Mouse (Mus musculus) ZHBTc4 (cell line): ENCODE results near the gene Carns1.

ENCODE experiments used
- DNase-seq: peaks from one replicate; pipeline ENCODE4 v3.0.0-alpha.2; 2011; ENCODE audit warnings: low read depth, low spot score

Gene Carns1

DNA sequence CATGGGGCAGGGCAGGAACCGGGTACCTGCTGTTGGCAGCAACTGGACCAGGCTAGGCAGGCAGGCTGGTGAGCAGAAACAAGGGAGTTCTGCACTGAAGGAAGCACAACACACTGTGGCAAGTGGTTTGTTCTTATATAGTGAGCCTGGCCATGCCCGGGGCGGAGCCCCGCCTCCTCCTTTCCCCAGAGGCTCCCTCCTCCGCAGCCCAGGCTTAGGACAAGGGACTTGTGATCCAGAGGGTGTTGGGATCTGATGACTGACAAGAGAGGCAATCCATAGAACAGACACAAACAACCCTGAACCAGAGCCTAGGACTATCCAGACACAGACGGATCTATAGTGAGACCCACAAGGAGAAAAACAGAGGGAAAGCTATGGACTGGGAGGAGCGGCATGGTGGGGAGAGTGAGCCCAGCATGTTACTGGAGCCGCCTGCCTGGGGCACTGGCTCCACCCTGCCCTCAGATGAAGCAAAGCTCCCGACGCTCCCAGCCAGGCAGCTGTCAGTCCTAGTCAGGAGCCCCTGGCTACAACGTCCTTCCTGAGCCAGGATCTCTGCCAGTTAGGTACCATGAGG is at the start of gene Carns1:
TSS of gene Carns1 (minus strand) at position 112 of the 580 bp plus-strand sequence.
- DNase-seq: peak; percentile 57

DNA sequence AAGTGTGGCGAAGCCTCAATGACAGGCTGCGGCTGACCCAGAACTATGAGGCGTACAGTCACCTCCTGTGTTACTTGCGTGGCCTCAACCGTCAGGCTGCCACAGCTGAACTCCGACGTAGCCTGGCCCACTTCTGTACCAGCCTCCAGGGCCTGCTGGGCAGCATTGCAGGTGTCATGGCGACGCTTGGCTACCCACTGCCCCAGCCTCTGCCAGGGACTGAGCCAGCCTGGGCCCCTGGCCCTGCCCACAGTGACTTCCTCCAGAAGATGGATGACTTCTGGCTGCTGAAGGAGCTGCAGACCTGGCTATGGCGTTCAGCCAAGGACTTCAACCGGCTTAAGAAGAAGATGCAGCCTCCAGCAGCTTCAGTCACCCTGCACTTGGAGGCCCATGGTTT is 46.9 kb upstream of the Carns1 start:
- DNase-seq: no peak

DNA sequence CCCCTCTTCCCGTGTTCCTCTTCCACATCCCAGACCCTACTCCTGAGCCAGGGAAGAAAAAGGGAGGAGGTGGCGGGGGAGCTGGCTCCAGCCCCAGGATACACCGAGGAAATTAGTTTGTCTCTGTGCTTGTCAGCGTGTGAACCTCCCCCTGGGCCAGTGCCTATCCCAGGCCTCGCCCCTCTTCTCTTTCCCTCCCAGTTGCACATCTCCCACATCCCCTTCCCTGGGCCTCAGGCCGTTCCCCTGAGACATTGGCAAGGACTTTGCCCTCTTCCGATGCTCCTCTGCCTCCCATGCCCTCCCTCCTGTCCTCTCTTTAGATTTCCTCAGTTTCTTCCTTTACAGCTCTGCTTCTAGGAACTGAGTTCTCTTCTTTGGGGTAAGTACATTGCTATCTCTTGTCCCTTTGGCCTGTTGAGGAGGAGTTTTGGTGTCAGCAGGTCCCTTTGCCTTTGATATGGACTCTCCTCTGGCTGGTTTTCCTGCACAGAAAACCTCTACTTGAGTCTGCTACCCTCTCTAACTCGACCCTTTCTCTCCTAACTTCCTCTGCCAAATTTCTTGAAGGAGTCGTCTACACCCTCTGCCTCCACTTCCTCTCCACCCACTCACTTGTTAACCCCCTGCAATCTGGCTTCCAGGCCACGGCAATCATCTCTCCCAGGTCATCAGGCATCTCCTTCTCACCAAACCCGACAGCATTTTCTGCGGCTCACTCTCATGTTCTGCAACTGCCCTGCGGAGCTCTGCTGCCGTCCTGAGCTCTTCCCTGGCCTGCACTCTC is 45.9 kb upstream of the Carns1 start:
- DNase-seq: no peak

GRCm38 (mm10) chr19:4220416-4220815 is 45.1 kb upstream of the Carns1 start:
- DNase-seq: no peak

DNA sequence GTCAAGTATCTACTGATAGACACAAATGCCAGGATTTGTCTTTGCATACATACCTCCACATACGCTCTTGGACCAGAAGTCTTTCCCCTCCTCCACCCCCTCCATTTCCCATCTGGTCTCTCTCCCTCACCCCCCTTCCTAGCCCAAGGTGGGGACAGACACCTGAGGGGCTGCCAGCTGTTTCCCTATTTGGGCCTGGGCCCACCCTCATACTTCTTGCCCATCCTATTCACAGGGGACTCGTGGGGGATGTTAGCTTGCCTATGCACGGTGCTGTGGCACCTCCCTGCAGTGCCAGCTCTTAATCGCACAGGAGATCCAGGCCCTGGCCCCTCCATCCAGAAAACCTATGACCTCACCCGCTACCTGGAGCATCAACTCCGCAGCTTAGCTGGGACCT is 44.7 kb upstream of the Carns1 start:
- DNase-seq: no peak

GRCm38 (mm10) chr19:4218784-4219183 is 43.5 kb upstream of the Carns1 start:
- no peak for DNase-seq

DNA sequence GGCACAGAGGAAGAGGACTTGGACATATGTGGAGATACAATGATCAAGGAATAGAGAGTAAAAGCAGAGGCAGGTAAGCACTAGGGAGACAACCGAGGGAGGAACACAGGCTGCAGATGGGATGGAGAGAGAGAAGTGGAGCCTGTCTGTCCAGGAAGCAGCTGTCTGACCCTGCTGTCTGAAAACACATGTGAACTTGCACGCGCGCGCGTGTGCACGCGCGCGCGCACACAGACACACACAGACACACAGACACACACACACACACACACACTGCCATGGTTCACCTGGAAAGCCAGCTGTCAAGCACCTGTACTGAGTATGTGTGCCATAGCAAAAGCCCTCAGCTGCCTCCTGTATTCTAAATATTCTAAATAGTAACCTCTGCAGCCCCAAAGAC is 43.0 kb upstream of the Carns1 start:
- DNase-seq: no peak

- DNase-seq: no peak
Observed at GRCm38 (mm10) chr19:4217855-4218254, 42.6 kb upstream of the Carns1 start.

DNA sequence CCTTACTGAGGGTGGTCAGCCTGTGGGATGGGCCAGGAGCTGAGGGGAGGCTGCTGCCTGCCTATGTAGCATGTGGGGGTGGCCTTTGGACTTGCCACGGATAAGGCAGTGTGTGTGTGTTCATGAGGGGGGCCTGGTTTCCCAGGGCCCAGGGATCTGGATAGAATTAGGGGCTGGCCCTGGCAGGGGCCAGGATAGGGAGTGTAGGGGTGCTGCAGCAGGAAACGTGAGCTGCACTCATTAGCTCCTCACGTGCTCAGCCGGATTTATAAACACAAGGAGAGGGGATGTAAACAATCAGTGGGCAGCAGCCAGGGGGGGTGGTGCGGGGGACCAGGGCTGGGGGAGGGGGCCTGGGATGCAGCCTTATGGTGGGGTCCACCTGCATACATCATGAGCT is 41.9 kb upstream of the Carns1 start:
- no peak for DNase-seq

- no peak for DNase-seq
Observed at GRCm38 (mm10) chr19:4216041-4216685, 40.9 kb upstream of the Carns1 start.

DNA sequence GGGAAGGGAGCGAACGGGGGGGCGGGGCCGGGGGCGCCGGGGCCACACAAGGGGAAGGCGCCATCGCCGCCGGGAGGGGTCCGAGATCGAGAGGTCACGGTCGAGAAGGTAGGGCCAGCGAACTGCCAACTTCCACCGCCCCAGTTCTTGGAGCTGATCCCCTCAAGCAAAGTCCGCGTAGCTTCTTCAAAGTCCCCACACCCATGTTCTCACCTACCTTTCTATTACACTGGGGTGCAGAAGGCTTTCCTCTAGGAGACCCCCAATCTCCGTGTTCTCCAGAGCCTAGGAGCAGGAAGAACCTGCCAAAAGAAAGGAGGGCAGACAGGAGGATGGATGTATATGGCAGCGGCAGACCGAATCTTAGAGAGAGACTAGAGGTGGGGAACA is 40.2 kb upstream of the Carns1 start:
- no peak for DNase-seq

DNA sequence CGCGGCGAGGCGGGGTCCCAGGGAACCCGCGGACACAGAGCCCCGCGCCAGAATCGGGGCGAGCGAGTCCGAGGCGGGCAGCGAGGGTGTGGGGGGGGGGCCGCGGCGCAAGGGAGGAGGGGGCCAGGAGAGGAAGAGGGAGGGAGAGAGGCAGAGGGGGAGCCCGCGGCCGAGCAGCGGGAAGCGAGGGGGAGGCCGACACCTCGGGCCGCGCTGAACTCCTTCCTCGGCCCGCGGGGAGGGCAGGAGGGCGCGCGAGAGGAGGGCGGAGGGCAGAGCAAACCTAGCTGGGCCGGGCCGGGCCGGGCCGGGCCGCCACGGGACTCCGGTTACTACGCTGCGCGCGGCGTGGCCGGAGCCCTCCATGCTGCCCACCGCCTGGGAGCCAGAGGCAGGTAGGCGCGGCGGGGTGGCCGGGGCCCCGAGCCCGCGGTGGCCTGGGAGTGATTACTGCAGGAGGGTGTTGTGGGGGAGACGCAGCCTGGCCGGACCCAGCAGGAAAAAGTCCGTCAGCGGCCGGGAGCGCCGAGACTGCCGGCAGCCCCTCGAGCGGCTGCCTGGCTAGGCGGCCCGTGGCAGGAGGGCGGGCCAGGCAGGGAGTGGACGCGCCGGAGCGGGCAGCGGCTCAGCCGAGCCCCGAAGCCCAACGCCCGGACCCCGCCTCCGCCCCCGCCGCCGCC is 39.6 kb upstream of the Carns1 start:
- DNase-seq: no peak

DNA sequence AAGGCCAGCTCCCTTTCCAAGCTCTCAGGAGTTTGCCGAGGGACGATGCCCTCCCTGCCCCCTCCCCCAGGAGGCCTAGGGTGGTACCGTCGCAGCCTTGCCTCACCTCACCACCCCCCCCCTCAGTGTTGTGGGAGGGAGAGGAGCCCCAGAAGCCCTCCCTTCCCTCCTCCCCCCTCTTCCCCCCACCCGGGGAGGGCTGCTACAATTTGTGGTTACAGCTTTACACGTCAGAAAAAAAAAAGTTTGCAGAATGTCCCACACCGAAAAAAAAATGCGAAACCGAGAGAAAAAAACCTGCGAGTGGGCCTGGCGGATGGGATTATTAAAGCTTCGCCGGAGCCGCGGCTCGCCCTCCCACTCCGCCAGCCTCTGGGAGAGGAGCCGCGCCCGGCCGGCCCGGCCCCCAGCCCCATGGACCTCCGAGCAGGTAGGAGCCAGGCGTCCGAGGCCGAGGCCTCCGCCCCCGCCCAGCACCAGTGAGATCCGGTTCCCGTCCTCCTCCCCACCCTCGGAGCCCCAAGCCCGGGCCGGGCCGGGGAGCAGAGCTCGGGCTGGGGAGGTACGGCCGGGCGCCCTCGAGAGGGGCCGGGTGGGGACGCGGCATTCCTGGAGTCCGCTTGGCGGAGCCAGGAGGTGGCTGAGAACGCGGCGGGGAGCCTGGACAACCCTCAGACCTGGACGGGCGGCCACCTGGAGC is 38.9 kb upstream of the Carns1 start, which contains the start of the genes Clcf1 and AC109138.7:
TSS of gene Clcf1 (plus strand) at position 168 of the 700 bp plus-strand sequence.
TSS of gene AC109138.7 (plus strand) at position 287 of the 700 bp plus-strand sequence.
- DNase-seq: peak; percentile 62

DNA sequence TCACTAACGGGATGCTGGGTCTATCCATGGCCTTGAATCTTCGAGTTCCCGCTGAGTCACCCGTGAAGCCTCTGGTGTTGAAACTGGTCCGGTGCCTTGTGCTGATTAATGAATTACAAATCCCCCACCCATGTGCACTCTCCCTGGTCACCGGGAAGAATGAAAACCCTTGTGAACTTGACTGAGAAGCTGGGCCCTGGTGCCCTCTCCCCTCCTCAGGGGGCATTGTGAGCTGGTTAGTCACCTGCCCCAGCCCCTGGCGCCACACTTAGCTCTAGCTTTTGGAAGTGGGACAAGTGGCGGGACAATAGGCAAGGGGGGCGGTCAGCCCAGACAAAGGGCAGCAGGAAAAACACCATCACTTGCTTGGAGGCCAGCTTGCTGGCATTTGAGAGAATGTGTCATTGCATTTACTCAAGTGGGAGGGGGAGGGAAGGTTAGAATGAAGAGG is 38.3 kb upstream of the Carns1 start:
- no peak for DNase-seq

DNA sequence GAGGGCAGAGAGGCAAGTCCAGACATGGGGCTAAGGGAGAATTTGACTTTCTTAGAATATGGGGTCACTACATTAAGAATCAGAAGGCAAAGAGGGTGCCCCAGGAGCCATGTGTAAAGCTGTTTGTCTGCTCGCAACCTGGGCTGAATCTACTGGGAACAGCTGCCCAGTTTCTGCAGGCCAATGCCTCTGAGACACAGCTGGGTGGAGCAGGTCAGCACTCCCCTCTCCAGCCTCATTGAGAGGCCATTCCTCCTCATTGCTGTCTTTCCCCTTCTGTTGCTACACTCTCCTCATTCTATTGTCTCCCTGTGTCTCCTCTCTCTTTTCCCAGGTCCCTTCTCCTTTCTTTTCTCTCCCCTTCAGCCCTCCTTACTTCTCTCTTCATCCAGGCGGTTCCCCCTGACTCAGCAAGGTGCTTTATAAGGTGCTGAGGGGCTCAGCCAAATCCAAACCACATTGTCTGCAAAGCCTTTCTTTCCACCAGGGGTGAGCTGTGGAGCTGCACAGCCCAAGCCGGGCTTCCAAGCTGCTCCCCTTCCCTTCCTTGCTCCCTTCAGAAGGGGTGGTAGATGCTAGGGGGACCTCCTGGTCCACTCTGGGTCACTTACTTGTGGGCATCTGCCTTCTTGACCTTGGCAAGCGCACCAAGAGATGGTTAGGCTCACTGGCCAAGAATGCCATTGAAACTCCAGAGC is 36.8 kb upstream of the Carns1 start:
- DNase-seq: no peak

DNA sequence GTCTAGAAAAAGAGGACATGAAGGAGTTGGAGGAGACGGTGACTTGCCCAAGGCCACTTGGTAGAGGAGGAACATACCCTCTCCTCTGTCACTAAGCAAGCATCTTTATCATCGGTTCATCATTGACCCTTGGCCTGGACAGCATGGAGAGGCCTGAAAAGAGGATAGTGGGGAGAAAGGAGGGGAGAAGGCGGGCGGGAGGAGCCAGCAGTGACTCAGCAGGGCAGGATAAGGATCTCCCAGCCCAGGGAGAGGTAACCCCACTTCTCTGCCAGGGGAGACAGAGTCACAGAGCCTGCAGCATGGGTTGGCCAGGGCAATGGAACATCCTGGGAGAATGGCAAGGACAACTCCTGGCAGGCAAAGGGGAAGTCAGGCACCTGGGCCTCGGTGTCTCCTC is 33.3 kb upstream of the Carns1 start:
- no peak for DNase-seq

DNA sequence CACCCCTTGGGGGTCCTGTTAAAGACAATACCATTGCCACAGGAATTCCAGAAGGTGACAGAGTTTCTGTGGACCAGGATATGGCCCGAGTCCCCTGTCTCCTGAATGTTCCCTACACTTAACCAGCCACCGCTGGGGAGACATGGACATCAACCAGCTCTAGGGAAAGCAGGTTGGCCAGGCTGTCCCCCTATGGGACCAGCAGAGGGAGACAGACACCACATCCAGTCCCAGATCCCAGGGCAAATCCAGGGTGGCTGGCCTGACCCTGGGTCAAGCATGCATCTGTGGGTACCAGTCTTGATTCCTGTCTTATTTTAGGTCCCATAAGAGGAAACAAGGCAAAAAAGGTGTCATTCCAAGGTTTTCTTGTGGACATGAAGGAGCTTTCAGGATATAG is 31.7 kb upstream of the Carns1 start:
- peak; percentile 83 for DNase-seq

GRCm38 (mm10) chr19:4204889-4205288 is 29.6 kb upstream of the Carns1 start:
- no peak for DNase-seq

DNA sequence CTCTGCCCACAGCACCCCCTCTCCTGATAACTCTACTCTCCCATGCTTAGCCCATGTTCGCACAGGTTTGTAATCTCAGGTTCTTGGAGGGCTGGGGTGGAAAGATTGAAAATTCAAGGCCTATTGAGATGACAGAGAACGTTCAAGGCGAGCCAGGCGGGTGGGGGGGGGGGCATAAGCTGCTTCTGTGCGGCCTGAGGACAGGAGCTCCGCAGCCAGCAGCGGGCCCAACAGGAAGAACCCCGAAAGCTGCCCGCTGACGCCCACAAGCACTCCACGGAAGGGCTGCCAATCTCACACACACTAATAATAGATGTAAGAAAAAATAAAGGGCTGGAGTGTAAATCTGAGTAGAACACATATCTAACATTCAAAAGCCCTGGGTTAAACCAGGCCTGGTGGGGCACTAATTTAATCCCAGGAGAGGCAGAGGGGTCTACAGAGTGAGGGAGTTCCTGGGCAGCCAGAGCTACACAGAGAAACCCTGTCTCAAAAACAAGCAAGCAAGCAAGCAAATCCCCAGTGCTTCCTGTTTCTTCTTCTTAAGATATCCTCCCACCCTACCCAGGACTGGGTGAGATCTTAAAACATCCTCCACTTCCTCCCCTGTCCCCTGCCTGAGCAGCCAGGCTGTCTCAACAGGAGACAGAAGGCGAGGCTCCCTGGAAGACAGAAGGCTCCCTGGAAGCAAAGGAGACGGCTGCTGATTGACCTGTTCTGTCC is 28.5 kb upstream of the Carns1 start:
- DNase-seq: no peak

DNA sequence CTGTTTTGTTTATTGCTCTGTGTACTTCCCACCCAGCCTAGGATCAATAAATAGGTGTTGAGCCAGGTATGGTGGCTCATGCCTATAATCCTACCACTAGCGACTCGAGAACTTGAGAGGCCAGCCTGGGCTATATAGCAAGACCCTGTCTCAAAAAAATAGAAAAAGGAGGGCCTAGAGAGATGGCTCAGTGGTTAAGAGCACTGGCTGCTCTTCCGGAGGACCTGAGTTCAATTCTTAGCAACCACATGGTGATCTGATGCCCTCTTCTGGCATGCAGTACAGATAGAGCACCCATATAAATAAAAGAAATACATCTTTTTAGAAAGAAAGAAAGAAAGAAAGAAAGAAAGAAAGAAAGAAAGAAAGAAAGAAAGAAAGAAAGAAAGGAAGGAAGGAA is 27.9 kb upstream of the Carns1 start:
- no peak for DNase-seq
